Mouse (Mus musculus) limb, embryonic 15.5 days (tissue): ENCODE data around the gene Stac3. TPM values are rescaled to one million over a fixed set of nuclear protein-coding genes. Genes with fewer than 3 reads are reported as not detected.

Source experiments
- ATAC-seq: fragments of 200-750 bp; cut with Nextera tagmentation; 2 replicates; pipeline ENCODE4 v1.8.0; 2017; ENCODE audit warnings: low read depth, moderate TSS enrichment; ENCODE audit not compliant: insufficient number of reproducible peaks, low FRiP score, low TSS enrichment
- H3K27ac ChIP-seq: fragments of 300-500 bp; sonication (generic); 2 replicates; pipeline ENCODE4 v1.5.1; 2015; ENCODE audit warnings: moderate library complexity, mild to moderate bottlenecking, inconsistent platforms
- H3K27me3 ChIP-seq: fragments of 300-500 bp; sonication (generic); 2 replicates; pipeline ENCODE4 v1.6.1; 2015; ENCODE audit warnings: inconsistent platforms
- H3K36me3 ChIP-seq: fragments of 300-500 bp; sonication (generic); 2 replicates; pipeline ENCODE4 v1.6.1; 2015; ENCODE audit warnings: inconsistent platforms
- H3K4me1 ChIP-seq: fragments of 300-500 bp; sonication (generic); 2 replicates; pipeline ENCODE4 v1.6.1; 2015; ENCODE audit warnings: inconsistent platforms
- H3K4me2 ChIP-seq: fragments of 300-500 bp; sonication (generic); 2 replicates; pipeline ENCODE4 v1.6.1; 2015; ENCODE audit warnings: mild to moderate bottlenecking, inconsistent platforms
- H3K4me3 ChIP-seq: fragments of 300-500 bp; sonication (generic); 2 replicates; pipeline ENCODE4 v1.5.1; 2015; ENCODE audit warnings: mild to moderate bottlenecking, inconsistent platforms
- H3K9ac ChIP-seq: fragments of 300-500 bp; sonication (generic); 2 replicates; pipeline ENCODE4 v1.6.1; 2015; ENCODE audit warnings: inconsistent platforms
- H3K9me3 ChIP-seq: fragments of 300-500 bp; sonication (generic); 2 replicates; pipeline ENCODE4 v1.6.1; 2016; ENCODE audit warnings: inconsistent platforms
- WGBS: fragments of 180-500 bp; shearing (Covaris S2); methylation state at CpG from one replicate; pipeline ENCODE4 v1.1.7; 2015; 5-methylcytosine and 5-hydroxymethylcytosine counted together
- polyA plus RNA-seq: library from polyadenylated mRNA; unstranded; fragments of >200 nt; fragmentation: Nextera tagmentation; extraction: Ambion mirVana; gene quantifications from 2 replicates; pipeline ENCODE4 v1.2.1, GENCODE M21; 2015

Stac3 gene
- 17.2 and 38.7 TPM in 2 replicates for polyA plus RNA-seq

DNA sequence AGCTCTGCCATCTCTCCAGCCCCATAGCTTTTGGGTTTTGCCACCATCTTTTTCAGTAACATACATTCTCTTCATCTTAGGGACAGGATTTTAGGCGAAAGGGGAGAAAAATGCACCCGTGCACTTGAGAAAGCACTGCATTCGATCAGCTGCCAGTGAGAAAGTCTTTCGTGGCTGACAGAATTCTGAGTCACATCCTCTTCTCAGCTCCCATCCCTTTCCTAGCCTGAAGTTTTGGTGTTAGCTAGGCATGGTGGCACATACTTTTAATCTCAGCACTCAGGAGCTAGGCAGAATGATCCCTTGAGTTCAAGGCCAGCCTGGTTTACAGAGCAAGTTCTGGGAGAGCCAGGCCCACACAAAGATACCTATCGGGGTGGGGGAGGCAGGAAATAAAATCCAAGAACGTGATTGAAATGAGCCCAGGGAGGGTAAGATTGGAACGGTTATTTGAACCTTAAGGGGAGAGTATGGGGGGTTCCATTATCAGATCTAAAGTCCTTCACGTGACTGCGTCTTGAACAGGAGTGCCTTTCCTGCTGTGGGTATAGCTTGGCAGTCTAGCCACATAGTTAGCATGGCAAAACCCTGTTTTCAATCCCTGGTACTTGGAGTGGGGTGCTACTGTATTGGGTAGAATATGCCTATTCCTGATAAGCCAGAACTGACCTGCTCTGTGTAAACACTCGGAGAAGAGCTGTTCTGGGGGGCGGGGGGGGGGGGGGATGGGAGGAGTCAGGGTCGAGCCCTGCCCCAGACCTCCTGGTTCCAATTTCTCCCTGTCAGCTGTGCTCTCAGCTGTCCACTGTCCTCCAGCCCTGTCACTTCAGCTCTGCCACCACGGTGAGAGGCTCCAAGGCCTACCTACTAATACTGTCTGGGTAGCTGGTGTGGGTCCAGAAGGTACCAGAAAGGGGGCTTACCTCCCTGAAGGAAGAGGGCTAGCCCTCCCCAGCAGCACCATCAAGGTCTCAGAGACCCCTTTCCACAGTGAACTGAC is at the start of gene Stac3:
TSS of gene Stac3 (plus strand) at position 793 of the 1,000 bp plus-strand sequence.
- H3K4me2 ChIP-seq, result no peak within 1 kb of the TSS
- ATAC-seq, result peak; percentile 38
- no peaks in the 10 kb centered on the region for H3K9me3 ChIP-seq
- H3K27ac ChIP-seq, result peak within 1 kb of the TSS; percentile 24
- no peak within 1 kb of the TSS for H3K9ac ChIP-seq
- H3K4me3 ChIP-seq, result no peak within 1 kb of the TSS
- H3K4me1 ChIP-seq, result no peaks in the 10 kb centered on the region
- WGBS, result 67% methylated on average over 13 of the region's 13 CpGs
- H3K36me3 ChIP-seq, result peaks cover 56% of the 10 kb centered on the region
- H3K27me3 ChIP-seq, result no peaks in the 10 kb centered on the region

- Histone ChIP-seq H3K27me3 (no peaks in the 10 kb centered on the region), H3K4me1 (no peaks in the 10 kb centered on the region), H3K4me3 (no peak overlapping the region), H3K4me2 (no peak overlapping the region), H3K36me3 (peaks cover 73% of the 10 kb centered on the region), H3K9me3 (no peaks in the 10 kb centered on the region), H3K9ac (no peak overlapping the region), H3K27ac (no peak overlapping the region)
- WGBS, result 98% methylated on average over 1 of the region's 1 CpGs
- ATAC-seq, result no peak
Observed at GRCm38 (mm10) chr10:127453701-127454100, 47.8 kb upstream of the Stac3 start.

GRCm38 (mm10) chr10:127462411-127463096 is 38.9 kb upstream of the Stac3 start:
- ATAC-seq, result no peak
- no peak overlapping the region for H3K27ac ChIP-seq
- no peak overlapping the region for H3K9ac ChIP-seq
- peaks cover 79% of the 10 kb centered on the region for H3K36me3 ChIP-seq
- no peaks in the 10 kb centered on the region for H3K27me3 ChIP-seq
- no peaks in the 10 kb centered on the region for H3K9me3 ChIP-seq
- no peak overlapping the region for H3K4me2 ChIP-seq
- no peaks in the 10 kb centered on the region for H3K4me1 ChIP-seq
- 87% methylated on average over 5 of the region's 5 CpGs for WGBS
- H3K4me3 ChIP-seq, result no peak overlapping the region

DNA sequence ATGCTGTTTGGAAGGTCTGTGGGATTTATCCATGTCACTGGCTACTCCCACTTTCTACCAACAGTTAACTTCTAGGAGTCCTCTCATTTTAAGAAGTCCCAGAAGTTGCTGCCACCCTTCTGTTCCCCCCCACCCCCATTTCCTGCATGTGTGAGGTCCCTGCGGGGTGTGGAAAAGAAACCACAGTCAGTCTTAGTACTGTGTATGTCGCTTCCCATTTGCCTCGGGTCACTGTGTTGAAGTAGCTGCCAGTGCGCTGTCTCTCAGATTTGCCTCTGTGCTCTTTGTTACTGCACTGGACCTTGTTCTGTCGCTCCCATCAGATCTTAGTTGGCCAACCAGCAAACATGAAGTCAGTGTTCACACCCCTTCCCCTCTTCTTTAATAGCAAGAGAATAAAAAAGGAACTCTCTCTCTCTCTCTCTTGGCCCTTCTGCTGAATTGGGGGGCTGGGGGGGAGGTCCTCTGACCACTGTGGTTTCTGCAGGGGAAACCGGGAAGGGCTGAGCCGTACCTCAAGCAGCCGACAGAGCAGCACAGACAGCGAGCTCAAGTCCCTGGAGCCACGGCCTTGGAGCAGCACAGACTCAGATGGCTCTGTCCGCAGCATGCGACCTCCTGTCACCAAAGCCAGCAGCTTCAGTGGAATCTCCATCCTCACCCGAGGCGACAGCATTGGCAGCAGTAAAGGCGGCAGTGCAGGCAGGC is 30.1 kb upstream of the Stac3 start:
- Histone ChIP-seq H3K27ac (no peak overlapping the region), H3K9ac (no peak overlapping the region)

DNA sequence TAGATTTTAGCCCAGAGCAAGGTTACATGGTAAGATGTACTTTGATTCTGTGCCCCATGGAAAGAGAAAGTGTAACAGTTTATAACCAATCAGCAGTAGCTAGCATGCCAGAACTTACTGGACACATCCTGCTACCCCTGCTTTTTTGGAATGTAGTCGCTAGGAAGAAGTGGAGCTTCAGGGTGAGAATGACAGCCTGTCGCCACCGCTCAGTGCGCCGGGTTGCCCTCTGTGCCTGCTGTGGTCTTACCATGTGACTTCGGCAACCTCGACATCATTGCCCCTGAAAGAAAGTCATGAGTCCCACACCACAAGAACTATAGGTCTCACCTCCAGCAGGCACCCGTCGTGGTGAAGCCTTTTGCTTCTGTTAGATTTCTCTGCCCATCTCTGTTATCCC is 28.8 kb upstream of the Stac3 start:
- Histone ChIP-seq H3K36me3 (peaks cover 73% of the 10 kb centered on the region), H3K27me3 (no peaks in the 10 kb centered on the region), H3K4me1 (peaks cover 5% of the 10 kb centered on the region; the same call in 1 of the 2 replicates), H3K9me3 (no peaks in the 10 kb centered on the region), H3K9ac (no peak overlapping the region), H3K27ac (no peak overlapping the region), H3K4me3 (no peak overlapping the region), H3K4me2 (no peak overlapping the region)
- no peak for ATAC-seq
- 81% methylated on average over 9 of the region's 9 CpGs for WGBS

More for the DNA sequence above, 30.1 kb upstream of the Stac3 start:
- H3K27me3 ChIP-seq, result no peaks in the 10 kb centered on the region
- no peak overlapping the region for H3K4me2 ChIP-seq
- no peak overlapping the region for H3K4me3 ChIP-seq
- ATAC-seq, result no peak
- WGBS, result 61% methylated on average over 15 of the region's 15 CpGs
- H3K9me3 ChIP-seq, result no peaks in the 10 kb centered on the region
- H3K36me3 ChIP-seq, result peaks cover 68% of the 10 kb centered on the region
- H3K4me1 ChIP-seq, result peaks cover 5% of the 10 kb centered on the region; the same call in 1 of the 2 replicates

DNA sequence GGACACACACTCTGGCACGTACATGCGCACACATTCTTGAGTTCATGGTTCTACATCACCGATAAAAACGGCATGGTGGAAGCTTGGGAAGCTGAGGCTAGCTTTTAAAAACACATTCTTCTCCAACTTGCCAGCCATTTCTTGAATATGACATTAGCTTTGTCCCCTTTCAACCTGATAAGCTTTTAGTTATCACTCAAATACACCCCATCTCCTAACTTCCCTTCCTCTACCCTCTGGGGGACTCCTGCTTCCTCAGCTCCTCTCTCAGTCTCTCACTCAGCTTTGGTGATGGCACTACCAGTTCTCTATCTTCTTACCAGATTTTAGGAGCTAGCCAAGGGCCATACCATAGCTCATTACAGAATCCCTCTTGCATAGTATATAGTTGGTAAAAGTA is 26.3 kb upstream of the Stac3 start:
- Histone ChIP-seq H3K4me1 (peaks cover 5% of the 10 kb centered on the region; the same call in 1 of the 2 replicates), H3K4me2 (no peak overlapping the region), H3K36me3 (peaks cover 58% of the 10 kb centered on the region), H3K9me3 (no peaks in the 10 kb centered on the region), H3K27me3 (no peaks in the 10 kb centered on the region), H3K4me3 (no peak overlapping the region), H3K27ac (no peak overlapping the region), H3K9ac (no peak overlapping the region)
- ATAC-seq, result no peak
- WGBS, result 93% methylated on average over 4 of the region's 4 CpGs

DNA sequence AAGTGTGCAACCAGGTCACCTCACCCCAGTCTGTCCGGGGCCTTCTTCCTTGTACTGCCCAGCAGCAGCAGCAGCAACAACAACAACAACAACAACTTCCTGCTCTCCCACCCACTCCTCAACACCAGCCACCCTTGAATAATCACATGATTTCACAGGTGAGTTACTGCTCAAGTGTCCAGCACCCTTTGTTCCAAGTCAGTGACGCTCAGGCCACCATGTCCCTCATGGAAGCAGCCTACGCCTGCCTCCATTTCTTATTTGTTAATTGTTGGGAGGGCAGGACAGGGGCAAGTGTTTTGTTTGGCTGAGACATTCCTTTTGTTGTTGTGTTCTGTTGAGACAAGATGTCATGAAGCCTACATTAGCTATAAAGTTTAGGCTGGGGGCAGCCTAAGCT is 24.9 kb upstream of the Stac3 start:
- ATAC-seq, result no peak
- 86% methylated on average over 3 of the region's 3 CpGs for WGBS
- Histone ChIP-seq H3K9ac (no peak overlapping the region), H3K36me3 (peaks cover 67% of the 10 kb centered on the region), H3K27me3 (no peaks in the 10 kb centered on the region), H3K27ac (no peak overlapping the region), H3K9me3 (no peaks in the 10 kb centered on the region), H3K4me1 (0 out of 2 replicates have a peak, but pooled peaks cover 2% of the 10 kb centered on the region), H3K4me3 (no peak overlapping the region), H3K4me2 (no peak overlapping the region)

DNA sequence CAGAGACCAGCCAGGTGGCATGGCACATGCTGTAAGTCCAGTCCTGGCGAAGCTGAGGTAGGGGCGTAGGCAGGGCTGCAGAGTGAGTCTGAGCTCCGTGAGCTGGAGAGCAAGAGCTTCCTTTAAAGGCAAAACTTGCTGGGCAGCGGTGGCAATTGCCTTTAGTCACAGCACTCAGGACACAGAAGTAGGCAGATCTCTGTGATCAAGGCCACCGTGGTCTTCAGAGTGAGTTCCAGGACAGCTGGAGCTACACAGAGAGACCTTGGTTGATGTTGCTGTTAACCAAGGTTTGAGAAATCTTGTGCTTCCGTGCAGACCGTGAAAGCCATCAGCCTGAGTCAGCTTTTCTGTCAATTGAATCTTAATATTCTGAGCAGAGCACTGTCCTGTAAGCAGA is 24.2 kb upstream of the Stac3 start:
- Histone ChIP-seq H3K4me1 (no peaks in the 10 kb centered on the region), H3K4me2 (no peak overlapping the region), H3K27ac (no peak overlapping the region), H3K9me3 (no peaks in the 10 kb centered on the region), H3K9ac (no peak overlapping the region), H3K4me3 (no peak overlapping the region), H3K27me3 (no peaks in the 10 kb centered on the region), H3K36me3 (peaks cover 70% of the 10 kb centered on the region)
- no peak for ATAC-seq
- 80% methylated on average over 7 of the region's 7 CpGs for WGBS

DNA sequence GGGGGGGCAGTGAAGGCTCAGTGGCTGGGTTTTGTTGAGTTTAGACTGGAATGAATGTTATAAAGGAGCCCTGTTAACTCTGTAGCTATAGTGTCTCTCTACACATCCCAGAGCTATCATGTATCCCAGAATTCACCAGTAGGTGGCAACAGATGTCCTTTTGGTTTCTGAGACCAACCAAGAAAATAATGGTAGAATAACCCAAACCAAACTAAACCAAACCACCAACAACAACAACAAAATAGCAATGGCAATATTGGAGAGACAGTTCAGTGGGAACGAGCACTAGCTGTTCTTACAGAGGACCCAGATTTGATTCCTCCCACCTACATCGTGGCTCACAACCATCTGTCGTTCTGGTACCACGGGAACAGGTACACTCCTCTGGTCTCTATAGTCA is 22.4 kb upstream of the Stac3 start:
- Histone ChIP-seq H3K4me3 (no peak overlapping the region), H3K36me3 (peaks cover 69% of the 10 kb centered on the region), H3K27ac (no peak overlapping the region), H3K9ac (no peak overlapping the region), H3K4me1 (no peaks in the 10 kb centered on the region), H3K4me2 (no peak overlapping the region), H3K9me3 (no peaks in the 10 kb centered on the region), H3K27me3 (no peaks in the 10 kb centered on the region)
- 91% methylated on average over 4 of the region's 4 CpGs for WGBS
- ATAC-seq, result no peak

GRCm38 (mm10) chr10:127480833-127481813 is 20.4 kb upstream of the Stac3 start:
- Histone ChIP-seq H3K27ac (no peak overlapping the region), H3K9me3 (no peaks in the 10 kb centered on the region), H3K27me3 (no peaks in the 10 kb centered on the region), H3K36me3 (peaks cover 74% of the 10 kb centered on the region), H3K4me1 (no peaks in the 10 kb centered on the region), H3K4me2 (no peak overlapping the region), H3K9ac (no peak overlapping the region), H3K4me3 (no peak overlapping the region)
- 86% methylated on average over 19 of the region's 19 CpGs for WGBS
- no peak for ATAC-seq

DNA sequence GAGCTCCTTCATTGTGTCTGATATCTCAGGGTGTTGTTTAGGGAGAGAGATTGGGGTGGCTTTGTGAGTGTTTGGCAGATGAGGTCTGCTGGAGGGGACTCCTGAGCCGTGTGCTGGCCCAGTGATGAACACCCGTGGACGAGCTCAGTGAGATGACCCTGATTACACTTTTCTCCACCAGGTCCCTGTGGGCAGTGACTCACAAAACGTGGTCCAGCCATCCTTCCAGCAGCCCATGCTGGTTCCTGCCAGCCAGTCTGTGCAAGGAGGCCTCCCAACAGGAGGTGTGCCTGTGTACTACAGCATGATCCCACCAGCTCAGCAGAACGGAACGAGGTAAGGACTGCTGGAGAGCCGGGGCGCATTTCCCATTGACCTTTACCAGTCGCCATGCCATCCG is 16.3 kb upstream of the Stac3 start:
- Histone ChIP-seq H3K4me3 (no peak overlapping the region), H3K4me2 (no peak overlapping the region), H3K27me3 (no peaks in the 10 kb centered on the region), H3K9me3 (no peaks in the 10 kb centered on the region), H3K4me1 (no peaks in the 10 kb centered on the region; the same call in 1 of the 2 replicates), H3K9ac (no peak overlapping the region), H3K36me3 (peaks cover 88% of the 10 kb centered on the region), H3K27ac (no peak overlapping the region)
- no peak for ATAC-seq
- WGBS, result 86% methylated on average over 10 of the region's 10 CpGs
